Mouse (Mus musculus): ENCODE results near the gene Cend1.

Cend1 gene

DNA sequence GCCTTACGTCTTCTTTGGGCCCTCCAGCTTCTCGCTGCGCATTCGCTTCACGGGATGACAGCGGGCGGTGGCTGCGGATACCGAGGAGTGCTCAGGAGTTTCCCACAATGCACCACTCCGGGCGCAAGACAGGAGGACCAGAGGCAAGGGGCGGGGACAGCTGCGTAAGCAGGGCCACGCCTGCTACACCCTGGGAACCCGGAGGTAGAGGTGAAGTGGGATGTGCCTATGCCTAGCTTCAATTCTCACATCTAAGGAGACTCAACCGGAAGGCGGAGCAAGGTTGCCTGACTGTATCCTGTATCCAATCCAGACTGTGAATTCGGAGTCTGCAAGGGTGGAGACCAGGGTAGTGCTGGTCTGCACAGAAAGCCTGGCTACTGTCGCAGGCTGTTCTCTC is at the start of gene Cend1:
Gene Cend1, minus strand, starts transcription at position 182 of the 400 bp plus-strand sequence.
- DNase-seq (ENCODE audit: low spot score), result peak; percentile 85

DNA sequence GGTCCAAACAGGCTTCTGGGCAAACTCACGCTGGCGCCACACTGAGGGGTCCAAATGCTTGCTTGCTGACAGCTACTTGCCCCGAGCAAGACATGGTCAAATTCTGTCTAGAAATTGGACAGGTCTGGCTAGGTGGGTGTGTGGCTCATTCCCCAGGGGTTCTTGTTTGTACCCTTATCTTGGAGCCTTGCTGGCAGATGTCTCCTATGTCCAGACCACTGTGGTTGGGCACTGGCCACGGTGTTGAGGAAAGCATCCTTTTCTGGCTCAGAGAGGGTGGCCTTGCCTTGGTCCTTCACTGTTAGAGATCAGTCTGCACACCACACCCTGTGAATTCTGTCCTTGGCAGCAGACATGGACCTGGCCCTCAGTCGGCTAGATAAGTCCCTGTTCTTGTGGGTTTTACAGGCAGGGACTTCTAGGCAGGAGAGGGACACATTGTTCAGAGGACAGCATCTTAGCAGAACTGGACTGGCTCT is 49.0 kb upstream of the Cend1 start:
- no peak for DNase-seq (ENCODE audit: low spot score)

DNA sequence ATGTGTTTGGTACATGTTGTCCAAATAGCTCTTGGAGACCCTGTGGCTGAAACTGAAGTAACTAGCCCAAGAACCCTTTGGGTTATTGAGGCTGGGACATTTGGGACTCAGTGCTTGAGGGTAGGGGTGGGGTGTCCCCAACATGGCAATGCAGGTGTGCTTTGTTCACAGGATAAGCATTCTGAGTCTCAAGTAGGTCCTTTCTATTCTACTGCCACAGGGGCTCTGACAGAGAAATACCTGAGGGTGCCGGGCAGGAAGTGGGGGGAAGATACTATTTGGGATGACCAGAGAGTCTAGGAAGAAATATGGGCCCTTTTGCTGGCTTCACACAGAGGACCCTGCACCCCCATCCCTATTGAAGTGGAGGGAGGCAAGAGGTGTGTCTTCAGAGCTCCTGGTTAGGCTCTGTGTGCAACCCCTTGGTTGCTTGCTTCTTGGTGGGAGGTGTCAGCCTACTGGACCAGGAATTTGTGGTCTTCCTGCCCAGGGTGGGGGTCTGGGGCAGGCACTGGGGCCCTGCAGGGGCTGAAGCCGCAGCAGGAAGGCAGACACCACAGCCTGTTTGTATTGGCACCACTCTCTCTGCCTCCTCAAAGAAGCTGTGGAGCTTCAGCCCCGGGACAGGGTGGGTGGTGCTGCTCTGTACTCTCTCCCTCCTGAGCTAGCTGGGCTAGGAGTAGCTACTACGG is 48.4 kb upstream of the Cend1 start:
- DNase-seq (ENCODE audit: low spot score), result no peak

DNA sequence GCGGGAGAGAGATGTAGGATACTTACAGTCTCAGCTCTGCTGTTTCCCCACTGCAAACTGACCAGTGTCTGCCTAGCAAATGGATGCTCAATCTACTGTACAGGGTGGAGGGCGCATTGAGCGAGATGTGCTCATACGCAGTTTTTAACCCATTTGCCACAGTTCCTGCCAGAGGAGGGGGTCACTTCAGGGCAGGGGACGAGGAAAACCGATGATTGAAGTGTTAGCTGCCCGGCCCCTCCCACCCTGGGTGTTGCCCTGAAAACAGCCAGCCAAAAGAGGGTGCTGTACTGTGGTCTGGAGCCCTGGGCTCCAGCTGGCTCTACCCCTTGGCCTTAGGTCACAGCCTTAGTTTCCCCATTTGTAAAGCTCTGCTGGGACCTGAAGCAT is 47.7 kb upstream of the Cend1 start:
- no peak for DNase-seq (ENCODE audit: low spot score)

DNA sequence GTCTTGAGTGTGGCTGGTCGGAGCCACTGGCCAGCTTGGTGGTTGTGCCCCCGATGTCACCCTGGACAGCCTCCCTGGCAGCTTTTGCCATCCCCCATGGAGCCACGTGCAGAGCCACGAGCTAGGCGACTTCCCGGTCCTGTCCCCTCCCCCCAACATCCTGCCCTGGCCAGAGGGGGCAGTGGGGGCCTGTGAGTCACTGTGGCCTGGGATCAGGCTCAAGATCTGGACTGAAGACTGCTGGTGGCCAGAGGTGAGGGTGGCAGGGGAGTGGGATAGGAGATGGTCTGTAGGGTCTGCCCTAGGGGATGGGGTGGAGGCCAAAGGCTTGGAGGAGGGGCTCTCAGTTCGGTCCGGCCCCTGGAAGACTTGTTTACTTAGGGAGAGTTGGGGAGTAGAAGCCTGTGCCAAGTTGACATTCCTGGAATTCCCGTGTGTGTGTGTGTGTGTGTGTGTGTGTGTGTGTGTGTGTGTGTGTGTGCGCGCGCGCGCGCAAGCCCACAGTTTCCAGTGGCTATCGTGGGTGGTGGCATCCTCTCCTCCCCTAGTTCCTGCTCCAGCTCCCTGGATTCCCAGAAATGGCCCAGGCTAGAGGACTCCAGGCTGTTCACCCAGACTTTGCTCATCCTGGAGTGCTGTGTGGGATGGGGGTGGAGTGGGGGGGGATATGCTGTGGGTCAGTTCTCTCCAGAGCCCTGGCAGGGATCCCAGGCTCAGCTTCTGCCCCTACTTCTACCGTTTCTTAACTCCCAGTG is 47.1 kb upstream of the Cend1 start:
- DNase-seq (ENCODE audit: low spot score), result peak; percentile 70

DNA sequence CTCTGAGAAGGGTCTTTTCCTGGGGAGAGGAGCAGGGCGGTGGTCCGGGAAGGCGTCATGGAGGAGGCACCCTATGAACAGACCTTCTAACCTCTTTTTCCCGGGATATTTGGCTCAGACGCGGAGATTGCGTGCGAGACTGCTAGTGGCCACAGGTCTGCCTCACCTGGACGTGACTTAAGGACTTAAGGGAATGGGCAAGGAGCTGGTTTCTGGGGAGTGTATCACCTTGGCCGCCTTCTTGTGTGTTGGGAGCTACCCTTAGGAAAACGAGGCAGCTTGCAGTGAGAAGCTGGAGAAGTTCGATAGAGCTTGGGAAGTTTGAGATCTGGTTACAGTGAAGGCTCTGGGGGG is 46.5 kb upstream of the Cend1 start:
- no peak for DNase-seq (ENCODE audit: low spot score)

DNA sequence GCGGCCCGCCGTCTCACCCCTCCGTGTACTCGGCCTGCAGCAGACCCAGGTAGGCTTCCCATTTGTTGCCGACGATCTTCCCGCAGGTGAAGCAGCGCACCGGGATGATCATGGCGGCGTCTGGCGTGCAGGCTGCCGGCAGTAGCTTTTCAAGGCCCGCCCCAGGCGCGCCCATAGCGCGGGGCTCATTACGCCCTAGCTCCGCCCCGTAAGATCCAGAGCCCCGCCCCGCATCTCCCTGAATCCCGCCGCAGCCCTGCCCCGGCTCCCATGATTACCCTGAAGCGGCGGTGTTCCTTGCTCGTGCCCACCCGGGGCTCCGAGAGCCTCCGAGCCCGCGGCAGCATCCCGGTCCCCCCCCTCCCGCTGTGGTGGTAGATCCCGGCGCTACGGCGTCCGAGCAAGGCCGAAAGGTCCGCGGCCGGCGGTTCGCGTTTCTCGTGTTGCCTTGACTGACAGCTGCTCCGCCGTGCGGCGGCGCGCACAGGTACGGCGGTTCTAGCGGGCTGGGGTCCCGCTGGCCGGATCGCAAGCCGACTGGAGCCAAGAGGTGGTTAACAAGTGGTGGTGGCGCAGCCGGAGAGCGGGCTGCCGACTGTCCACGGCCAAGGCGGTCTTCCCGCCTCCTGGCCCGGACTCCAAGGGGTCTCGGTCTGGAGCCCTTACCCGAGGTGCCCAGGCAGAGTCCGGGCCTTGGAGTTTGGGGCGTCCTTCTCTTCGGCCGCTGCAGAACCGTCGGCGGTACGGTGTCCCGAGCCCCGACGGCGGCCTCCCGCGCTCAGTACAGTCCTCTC is 45.9 kb upstream of the Cend1 start, which contains the start of the genes Polr2l and Tspan4:
Gene Polr2l, minus strand, starts transcription at position 122 of the 794 bp plus-strand sequence.
Gene Tspan4, plus strand, starts transcription at position 230 of the 794 bp plus-strand sequence.
- peak; percentile 88 for DNase-seq (ENCODE audit: low spot score)

DNA sequence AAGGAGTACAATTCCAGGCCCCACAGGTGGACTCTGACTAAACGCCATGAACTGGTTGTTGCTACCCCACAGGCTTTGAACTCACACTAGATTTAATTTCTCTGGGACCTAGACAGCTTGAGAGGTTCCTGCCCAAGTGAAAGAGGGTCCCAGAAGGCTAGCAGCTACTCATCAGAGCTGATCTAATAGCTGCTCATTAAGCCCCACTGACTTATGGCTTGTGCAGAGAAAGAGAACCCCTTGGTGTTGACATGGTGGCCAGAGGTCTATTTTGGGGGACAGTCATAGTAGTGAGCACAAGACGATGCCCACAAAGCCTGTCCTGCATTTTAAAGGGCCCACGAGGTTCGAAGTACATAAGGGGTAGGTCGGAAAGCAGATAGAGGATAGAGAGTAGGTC is 44.9 kb upstream of the Cend1 start:
- DNase-seq (ENCODE audit: low spot score), result no peak

DNA sequence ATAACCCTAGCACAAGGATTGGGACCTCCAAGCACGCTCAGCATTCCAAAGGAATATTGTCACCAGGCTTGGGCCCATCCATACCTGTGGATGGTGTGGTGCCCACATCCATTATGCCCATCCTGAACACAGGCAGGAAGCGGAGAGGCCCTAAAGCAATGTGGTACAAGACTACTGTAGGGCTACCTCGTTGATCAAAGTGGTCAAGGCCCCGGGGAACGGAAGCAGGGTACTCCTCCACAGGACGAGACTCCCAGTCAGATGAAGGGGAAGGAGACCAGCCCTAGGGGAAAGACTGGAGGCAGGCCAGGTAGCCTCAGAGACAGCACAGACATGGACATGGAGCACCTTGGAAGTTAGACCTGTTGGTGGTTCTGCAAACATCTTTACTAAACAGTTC is 43.5 kb upstream of the Cend1 start:
- DNase-seq (ENCODE audit: low spot score), result no peak

DNA sequence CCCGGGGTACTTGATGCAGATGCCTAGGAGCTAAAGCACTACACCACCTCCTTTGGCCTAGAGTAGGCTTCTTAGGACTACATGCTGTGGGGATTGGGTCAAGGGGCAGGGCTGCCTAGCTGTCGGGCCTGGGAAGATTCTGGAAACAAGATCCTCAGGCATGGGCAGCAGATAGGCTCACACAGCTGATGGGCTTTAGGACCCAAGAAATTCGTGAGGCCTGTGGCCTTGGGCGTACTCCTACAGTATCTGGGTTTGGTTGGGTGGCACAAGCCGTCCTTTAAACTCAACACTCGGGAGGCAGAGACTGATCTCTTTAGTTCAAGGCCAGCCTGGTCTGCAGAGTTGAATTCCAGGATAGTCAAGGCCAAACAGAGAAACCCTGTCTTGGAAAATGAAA is 42.9 kb upstream of the Cend1 start:
- no peak for DNase-seq (ENCODE audit: low spot score)

DNA sequence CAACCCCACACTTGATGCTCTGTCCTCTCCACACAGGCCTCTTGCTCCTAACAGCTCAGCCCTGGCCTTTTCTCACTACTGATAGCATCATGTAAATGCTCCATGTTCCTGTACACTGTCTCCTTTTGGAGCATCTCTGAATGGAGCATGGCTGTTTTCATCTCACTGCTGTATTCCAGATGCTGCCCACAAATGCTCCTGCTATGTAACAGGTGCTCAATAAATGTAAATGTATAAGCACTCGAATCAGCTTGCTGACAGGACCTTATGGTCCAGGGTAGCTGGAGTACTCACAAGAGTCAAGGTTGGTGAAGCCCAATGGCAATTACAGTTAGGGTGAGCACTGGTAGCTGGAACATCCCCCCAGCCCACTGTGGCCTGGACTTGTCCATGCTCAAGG is 41.9 kb upstream of the Cend1 start:
- no peak for DNase-seq (ENCODE audit: low spot score)

DNA sequence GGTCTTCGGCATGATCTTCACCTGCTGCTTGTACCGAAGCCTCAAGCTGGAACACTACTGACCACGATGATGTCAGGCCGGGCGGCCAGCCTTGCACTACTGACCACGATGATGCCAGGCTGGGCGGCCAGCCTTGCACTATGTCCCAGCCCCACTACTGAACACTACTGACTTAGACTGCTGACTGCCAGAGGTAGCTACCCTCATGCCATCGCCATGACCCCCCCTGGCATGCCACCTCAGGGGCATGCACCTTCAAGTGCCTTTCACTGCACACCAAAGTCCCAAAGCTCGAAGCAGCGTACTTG is 41.3 kb upstream of the Cend1 start:
- no peak for DNase-seq (ENCODE audit: low spot score)

DNA sequence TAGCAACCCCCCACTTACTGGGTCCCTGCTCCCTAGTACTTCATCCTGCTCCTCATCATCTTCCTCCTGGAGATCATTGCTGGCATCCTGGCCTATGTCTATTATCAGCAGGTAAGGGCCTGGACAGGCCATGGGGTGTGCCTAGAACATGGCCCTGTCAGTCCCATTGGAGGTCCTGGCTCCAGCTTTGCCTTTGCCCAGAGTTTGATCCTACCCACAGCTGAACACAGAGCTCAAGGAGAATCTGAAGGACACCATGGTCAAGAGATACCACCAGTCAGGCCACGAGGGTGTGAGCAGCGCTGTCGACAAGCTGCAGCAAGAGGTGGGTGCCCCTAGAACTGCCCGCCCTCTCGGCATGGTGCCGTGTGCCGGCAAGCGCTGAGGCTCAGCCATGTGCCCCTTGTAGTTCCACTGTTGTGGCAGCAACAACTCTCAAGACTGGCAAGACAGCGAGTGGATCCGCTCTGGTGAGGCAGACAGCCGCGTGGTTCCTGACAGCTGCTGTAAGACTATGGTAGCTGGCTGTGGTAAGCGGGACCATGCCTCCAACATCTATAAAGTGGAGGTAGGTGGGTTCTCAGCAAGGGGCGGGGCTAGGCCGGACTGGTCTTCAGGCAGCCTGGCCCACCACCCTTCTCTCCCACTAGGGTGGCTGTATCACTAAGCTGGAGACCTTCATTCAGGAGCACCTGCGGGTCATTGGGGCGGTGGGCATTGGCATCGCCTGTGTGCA is 40.8 kb upstream of the Cend1 start:
- no peak for DNase-seq (ENCODE audit: low spot score)

DNA sequence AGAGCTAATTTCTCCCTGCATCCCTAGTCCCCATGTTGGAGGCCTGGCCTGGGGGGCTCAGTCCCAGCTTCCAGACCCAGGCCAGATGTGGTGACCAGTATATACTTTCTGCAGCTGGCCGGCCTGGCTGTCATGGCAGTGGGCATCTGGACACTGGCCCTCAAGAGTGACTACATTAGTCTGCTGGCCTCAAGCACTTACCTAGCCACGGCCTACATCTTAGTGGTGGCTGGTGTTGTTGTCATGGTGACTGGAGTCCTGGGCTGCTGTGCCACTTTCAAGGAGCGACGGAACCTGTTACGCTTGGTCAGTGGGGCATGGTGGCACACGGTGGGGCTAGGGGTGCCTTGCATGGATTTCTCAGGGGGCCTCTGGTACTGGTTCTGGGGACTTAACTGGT is 40.1 kb upstream of the Cend1 start:
- no peak for DNase-seq (ENCODE audit: low spot score)

DNA sequence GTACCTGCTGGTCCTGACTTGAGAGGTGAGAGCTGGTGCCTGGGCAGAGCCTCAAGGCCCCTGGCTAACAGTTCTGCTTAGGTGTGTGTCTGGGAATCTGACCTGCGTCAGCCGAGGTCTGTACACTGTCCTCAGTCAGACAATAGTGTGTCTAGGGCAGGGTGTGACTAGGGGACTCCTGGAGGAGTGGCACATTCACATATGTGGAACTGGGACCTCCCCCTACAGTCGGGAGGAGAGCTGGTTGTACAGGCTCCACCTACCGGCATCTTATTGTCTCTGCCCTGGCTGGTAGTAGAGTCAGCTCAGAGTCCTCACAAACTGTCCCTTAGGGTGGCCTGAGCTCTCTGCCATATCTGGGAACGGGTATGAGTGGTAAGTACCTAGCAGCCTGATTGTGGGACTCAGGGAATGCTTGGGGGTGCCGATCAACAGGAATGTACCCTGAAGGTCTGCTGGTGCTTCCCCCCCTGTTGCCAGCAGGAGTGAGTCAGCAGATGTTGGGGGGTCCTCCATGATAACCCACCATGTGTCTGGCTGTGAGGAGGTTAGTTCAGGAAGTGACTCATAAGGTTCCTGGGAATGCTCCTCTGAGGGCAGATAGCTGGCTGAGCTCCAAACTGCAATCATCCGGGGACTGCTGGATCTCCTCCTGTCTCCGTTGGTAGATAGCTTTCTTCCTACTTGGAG is 39.4 kb upstream of the Cend1 start:
- DNase-seq (ENCODE audit: low spot score), result peak; percentile 86

DNA sequence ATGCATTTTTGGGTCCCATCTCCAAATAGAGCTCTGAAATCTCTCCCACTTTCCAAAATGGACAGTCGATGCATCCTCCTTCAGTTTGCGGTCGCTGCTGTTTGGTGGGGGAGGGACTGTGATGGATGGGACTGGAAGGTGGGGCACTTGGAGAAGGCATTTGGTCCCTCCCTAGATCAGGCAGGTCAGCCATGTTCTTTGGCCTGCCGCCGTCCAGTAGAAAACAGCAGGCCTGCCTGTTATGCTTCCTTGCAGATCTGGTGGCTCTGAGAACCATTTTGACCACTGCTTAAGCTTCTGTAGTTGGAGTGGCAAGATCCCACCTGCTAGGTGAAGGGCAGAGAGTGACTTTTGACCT is 38.9 kb upstream of the Cend1 start:
- DNase-seq (ENCODE audit: low spot score), result peak; percentile 46

DNA sequence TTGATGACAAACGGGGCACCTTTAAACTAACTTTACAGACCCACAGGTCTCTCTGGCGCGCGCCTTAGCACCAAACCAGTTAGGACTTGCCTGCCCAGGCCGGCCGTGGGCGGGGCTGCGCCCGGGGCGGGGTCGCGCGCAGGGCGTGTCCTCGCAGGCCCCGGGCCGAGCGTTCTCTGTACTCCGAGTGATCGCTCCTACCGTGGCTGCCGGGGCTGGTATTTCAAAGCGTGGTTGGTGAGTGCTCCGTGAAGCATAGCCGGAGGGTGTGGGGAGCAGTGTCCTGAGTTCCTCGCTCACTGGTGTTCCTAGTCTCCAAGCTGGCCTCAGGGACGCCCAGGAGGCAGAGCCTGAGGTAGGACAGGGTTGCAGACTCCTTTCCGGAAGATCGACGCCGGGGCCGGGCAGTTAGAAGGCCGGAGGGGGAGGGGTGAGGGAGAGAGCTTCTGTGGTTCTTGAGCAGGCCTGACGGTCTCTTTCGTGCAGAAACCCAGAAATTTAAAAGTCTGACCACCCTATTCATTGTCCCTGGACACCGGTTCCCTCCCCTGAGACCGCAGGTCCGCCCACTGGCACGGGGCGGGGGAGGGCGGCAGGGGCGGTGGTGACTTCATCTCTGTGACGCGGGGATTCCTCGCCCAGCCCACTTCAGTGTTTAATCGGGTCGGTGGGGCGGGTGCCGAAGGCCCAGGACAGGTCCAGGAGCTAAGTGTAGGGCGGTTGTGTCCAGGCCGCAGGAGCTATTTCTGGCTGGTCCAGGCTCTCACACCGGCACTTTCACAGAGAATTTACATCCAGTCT is 38.1 kb upstream of the Cend1 start, which contains the start of gene Cd151:
Gene Cd151, plus strand, starts transcription at position 163 of the 801 bp plus-strand sequence.
- peak; percentile 80 for DNase-seq (ENCODE audit: low spot score)

DNA sequence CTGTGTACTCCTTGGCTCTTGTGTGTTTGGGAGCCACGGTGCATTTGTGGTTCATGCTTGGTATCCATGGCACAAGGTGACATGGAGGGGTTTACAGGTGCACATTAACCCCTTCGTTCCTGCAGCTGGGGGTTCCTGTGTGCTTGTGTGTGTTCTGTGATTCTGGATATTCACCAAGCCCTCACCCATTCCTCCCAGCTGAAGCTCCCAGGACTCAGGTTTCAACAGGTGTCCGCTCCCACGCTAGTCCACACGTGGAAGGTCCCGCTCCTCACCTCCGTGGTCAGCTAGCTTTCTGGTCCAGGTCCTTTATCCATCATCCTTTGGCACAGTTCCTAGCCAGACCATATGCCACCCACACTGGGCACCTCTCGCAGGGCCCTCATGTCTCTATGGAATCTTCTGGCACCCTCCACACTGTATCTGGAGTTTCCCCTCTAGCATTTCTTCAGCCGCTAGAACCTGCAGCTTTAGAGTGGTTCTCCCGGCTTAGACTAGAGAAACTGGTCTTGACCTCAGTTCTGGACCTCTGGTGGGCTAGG is 37.4 kb upstream of the Cend1 start:
- DNase-seq (ENCODE audit: low spot score), result no peak

DNA sequence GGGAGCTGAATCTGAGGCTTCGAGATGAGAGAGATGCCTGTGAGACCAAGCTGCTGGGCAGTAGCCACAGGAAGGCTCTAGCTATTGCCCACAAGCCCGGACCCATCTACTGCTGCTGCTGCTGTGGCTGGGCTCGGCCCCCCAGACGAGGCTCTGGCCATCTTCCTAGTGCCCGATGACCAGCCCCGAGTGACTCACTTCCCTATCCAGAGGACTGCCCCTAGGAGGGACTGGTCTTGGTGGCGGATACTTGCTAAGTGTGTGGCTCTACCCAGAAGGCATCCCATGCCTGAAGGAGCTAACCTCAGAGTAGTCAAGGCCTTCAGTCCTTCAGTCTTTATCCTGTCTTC is 36.7 kb upstream of the Cend1 start:
- DNase-seq (ENCODE audit: low spot score), result no peak

DNA sequence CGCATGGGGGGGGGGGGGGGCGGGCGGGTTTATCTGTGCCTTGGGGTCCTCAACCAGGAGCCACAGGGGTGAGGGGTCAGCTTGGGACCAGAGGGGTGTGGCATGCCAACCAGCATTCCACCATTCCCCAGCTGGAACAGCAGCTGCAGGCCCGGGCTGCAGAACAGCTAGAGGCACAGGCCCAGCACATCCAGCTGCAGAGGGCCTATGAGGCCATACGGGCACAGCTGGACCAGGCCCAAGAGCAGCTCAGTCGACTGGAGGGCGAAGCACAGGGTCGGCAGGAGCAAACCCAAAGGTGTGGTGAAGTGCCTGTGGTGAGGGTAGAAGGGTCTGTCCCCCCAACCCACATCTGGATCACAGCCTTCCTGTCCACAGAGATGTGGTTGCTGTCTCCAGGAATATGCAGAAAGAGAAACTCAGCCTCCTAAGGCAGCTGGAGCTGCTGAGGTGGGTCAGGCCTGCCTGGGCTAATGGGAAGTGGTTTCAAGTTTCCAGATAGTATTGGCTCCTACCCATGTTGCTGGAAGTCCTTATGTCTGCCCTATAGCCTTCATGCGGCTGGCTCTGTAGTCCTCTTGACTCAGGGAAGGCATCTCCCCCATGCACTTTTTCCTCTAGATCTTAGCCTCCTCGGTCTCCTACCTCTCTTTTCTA is 36.2 kb upstream of the Cend1 start:
- DNase-seq (ENCODE audit: low spot score), result no peak
